Mouse (Mus musculus) spleen, adult 2 months (tissue): Measurements from ENCODE around the gene Tcf7l2.

Experiments used
- CTCF ChIP-seq: fragments of 200-500 bp; IDR thresholded peaks from 2 replicates; pipeline ENCODE4 v1.5.1; 2011; ENCODE audit warnings: mild to moderate bottlenecking, inconsistent platforms; ENCODE audit not compliant: insufficient read depth, insufficient read length, insufficient replicate concordance; ENCODE audit errors: extremely low read depth
- POLR2A ChIP-seq: fragments of 200-500 bp; IDR thresholded peaks from 2 replicates; pipeline ENCODE4 v1.6.1; 2011; ENCODE audit warnings: low read depth, low read length, inconsistent platforms

DNA sequence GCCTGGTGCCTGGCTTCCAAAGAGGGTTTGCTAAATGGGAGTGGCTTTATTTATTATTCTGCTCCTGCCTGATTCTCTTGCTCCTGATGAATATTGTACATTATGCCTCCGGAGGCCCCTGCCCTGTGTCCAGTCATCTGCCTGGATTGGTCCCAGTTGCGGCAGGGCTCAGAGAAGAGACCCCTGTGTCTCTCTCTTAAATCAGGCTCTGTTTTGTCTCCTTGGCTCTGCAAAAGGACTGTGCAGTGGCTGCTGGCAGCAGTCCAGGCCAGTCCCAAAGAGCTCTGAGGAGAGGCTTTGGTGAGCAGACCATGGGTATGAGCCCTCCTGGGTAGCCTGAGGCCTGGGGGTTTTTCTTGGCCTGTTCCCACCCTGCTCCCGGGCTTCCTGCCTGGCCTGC, 211.6 kb downstream of the Tcf7l2 start:
- TF ChIP-seq POLR2A, result no peak
- no peak for TF ChIP-seq CTCF
